Mouse (Mus musculus) cortical plate, adult 2 months (tissue): Measurements from ENCODE around the gene Pdss1. TPM values are rescaled to one million over a fixed set of nuclear protein-coding genes. Genes with fewer than 3 reads are reported as not detected.
"Not testable (repeated sequence)": the region's sequence is repeated elsewhere in the genome, so short reads cannot be mapped to it uniquely, and the experiment has no call there.

Experiments
- H3K27ac ChIP-seq: fragments of 200-500 bp; 2 replicates; pipeline ENCODE4 v1.5.1; 2012; ENCODE audit warnings: low read length, control low read depth, inconsistent platforms; ENCODE audit not compliant: insufficient read depth
- H3K4me1 ChIP-seq: fragments of 200-500 bp; 2 replicates; pipeline ENCODE4 v1.6.1; 2011; ENCODE audit warnings: low read length; ENCODE audit not compliant: control insufficient read depth, insufficient read depth
- H3K4me3 ChIP-seq: fragments of 200-500 bp; 2 replicates; pipeline ENCODE4 v1.5.1; 2011; ENCODE audit warnings: mild to moderate bottlenecking, low read length, control low read depth; ENCODE audit not compliant: insufficient read depth
- CTCF ChIP-seq: fragments of 200-500 bp; IDR thresholded peaks from 2 replicates; pipeline ENCODE4 v1.5.1; 2011; ENCODE audit warnings: mild to moderate bottlenecking, control low read depth, low read length; ENCODE audit not compliant: insufficient read depth; ENCODE audit errors: extremely low read depth
- POLR2A ChIP-seq: fragments of 200-500 bp; IDR thresholded peaks from 2 replicates; pipeline ENCODE4 v1.6.1; 2011; ENCODE audit warnings: mild to moderate bottlenecking, low read length, control low read depth; ENCODE audit not compliant: insufficient read depth; ENCODE audit errors: extremely low read depth
- polyA plus RNA-seq: library from polyadenylated mRNA; depleted of rRNA; stranded (reverse); fragments of >200 nt; gene quantifications from 2 replicates; pipeline ENCODE4 v1.2.3, GENCODE M21; 2012

The Pdss1 gene
- polyA plus RNA-seq, 1 experiment = 20.5 TPM

DNA sequence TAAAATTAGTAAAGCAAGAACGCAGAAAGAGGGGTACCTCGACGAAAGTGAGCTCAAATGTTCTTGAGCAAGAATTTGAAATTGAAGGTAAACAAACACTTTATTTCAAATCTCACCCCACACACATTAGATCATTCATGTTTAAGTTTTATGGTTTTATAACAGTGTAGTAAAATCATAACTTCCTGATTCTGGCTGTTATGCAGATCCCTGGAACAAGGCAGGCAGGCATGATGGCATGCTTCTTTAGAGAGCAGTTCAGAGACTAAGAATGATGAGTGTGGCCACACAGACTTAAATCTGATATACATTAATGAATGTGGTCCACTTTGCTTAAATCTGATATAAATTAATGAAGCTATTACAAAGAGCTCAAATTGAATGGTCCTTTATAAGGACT lies 18.7 kb upstream of the Pdss1 start:
- H3K4me1 ChIP-seq = no peaks in the 10 kb centered on the region
- TF ChIP-seq CTCF = no peak
- TF ChIP-seq POLR2A = no peak
- H3K27ac ChIP-seq = no peak overlapping the region
- no peak overlapping the region for H3K4me3 ChIP-seq

- Histone ChIP-seq H3K27ac (no peak overlapping the region), H3K4me1 (no peaks in the 10 kb centered on the region), H3K4me3 (no peak overlapping the region)
- TF ChIP-seq POLR2A = no peak
- no peak for TF ChIP-seq CTCF
These were observed 16.5 kb upstream of the Pdss1 start for GRCm38 (mm10) chr2:22878781-22879180.

DNA sequence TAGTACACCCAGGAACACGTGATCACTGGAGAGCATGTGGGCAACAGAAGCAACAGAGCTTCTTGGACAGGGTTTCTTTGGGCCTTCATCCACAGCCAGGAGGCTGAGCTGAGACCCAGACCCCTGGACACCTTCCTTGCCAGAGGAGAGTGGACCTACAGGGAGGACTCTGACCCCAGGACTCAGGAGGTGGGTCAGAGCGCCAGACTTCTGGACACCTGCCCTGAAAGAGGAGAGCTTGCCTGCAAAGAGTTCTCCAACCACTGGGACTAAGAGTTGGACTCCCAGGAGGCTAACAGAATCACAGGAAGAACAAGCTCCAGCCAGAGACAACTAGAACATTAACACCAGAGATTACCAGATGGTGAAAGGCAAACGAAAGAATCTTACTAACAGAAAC lies 14.6 kb upstream of the Pdss1 start:
- H3K4me1 ChIP-seq, H3K4me3 ChIP-seq, H3K27ac ChIP-seq: not testable (repeated sequence)

- H3K4me1 ChIP-seq = no peaks in the 10 kb centered on the region
- H3K4me3 ChIP-seq = peak overlapping the region; percentile 62
- no peak for TF ChIP-seq CTCF
- TF ChIP-seq POLR2A = no peak
- peak overlapping the region; percentile 32 for H3K27ac ChIP-seq
These were observed 415 bp upstream of the Pdss1 start for GRCm38 (mm10) chr2:22894932-22895281.

GRCm38 (mm10) chr2:22903947-22904346 lies 8.6 kb downstream of the Pdss1 start:
- TF ChIP-seq POLR2A (no peak), CTCF (no peak)
- Histone ChIP-seq H3K4me1 (no peaks in the 10 kb centered on the region), H3K27ac (no peak overlapping the region), H3K4me3 (no peak overlapping the region)

- Histone ChIP-seq H3K4me1 (no peaks in the 10 kb centered on the region), H3K4me3 (no peak overlapping the region), H3K27ac (no peak overlapping the region)
- TF ChIP-seq POLR2A (no peak), CTCF (no peak)
These were observed 19.1 kb downstream of the Pdss1 start for GRCm38 (mm10) chr2:22914421-22914820.

DNA sequence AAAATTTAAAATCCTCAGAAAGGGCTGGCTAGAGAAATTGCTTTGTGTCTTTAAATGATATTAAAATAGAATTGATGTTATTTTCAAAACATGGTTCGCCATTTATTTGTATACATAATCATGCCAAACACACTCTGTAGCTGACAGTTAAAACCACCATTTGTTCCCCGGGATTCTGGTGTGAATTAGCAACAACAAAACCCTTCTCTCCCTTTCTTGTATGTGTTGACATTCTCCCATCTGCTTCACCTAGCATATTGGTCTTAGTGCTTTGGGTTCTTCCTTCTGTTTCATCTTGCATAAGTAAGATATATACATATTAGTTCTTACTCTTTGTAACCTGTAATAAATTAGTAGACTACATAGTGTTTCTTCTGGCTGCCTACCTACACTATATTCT lies 23.3 kb downstream of the Pdss1 start:
- TF ChIP-seq POLR2A = no peak
- TF ChIP-seq CTCF = no peak
- no peak overlapping the region for H3K4me3 ChIP-seq
- no peaks in the 10 kb centered on the region for H3K4me1 ChIP-seq
- H3K27ac ChIP-seq = no peak overlapping the region

GRCm38 (mm10) chr2:22925911-22926310 lies 30.6 kb downstream of the Pdss1 start:
- H3K27ac ChIP-seq, H3K4me3 ChIP-seq, H3K4me1 ChIP-seq: not testable (repeated sequence)

- TF ChIP-seq POLR2A = no peak
- TF ChIP-seq CTCF = no peak
- Histone ChIP-seq H3K4me3 (no peak overlapping the region), H3K27ac (peak overlapping the region; percentile 84; the same call in 1 of the 2 replicates), H3K4me1 (peaks cover 2% of the 10 kb centered on the region; the same call in 1 of the 2 replicates)
These were observed 32.9 kb downstream of the Pdss1 start for GRCm38 (mm10) chr2:22928259-22928658.

GRCm38 (mm10) chr2:22933556-22933955 lies 38.2 kb downstream of the Pdss1 start:
- H3K27ac ChIP-seq = no peak overlapping the region
- TF ChIP-seq POLR2A (no peak), CTCF (no peak)

GRCm38 (mm10) chr2:22949956-22950355 lies 54.6 kb downstream of the Pdss1 start:
- no peak overlapping the region for H3K4me3 ChIP-seq
- H3K4me1 ChIP-seq = no peaks in the 10 kb centered on the region
- TF ChIP-seq POLR2A = no peak
- no peak for TF ChIP-seq CTCF
- no peak overlapping the region for H3K27ac ChIP-seq

More at GRCm38 (mm10) chr2:22933556-22933955, 38.2 kb downstream of the Pdss1 start:
- Histone ChIP-seq H3K4me3 (no peak overlapping the region), H3K4me1 (peaks cover 3% of the 10 kb centered on the region; the same call in 1 of the 2 replicates)
